Mouse (Mus musculus) forelimb bud, embryonic 11.5 days (tissue): ENCODE results near the gene Tnfrsf13b.

Experiments
- DNase-seq: peaks from one replicate; pipeline ENCODE4 v3.0.0-alpha.2; 2012; ENCODE audit warnings: low read depth, low spot score

The Tnfrsf13b gene

GRCm38 (mm10) chr11:61126606-61127355 lies at the start of gene Tnfrsf13b:
Gene Tnfrsf13b, plus strand, starts transcription at chr11:61126755.
- DNase-seq = no peak

GRCm38 (mm10) chr11:61081624-61082023 lies 44.9 kb upstream of the Tnfrsf13b start:
- DNase-seq = no peak

GRCm38 (mm10) chr11:61090195-61090594 lies 36.4 kb upstream of the Tnfrsf13b start:
- DNase-seq = no peak

- no peak for DNase-seq
These were observed 35.4 kb upstream of the Tnfrsf13b start for GRCm38 (mm10) chr11:61091192-61091591.

GRCm38 (mm10) chr11:61091642-61092262 lies 34.8 kb upstream of the Tnfrsf13b start:
- DNase-seq = peak; percentile 70

- no peak for DNase-seq
These were observed 28.5 kb upstream of the Tnfrsf13b start for GRCm38 (mm10) chr11:61098046-61098445.

- no peak for DNase-seq
These were observed 23.9 kb upstream of the Tnfrsf13b start for GRCm38 (mm10) chr11:61102397-61103339.

GRCm38 (mm10) chr11:61104241-61104901 lies 22.2 kb upstream of the Tnfrsf13b start:
- peak; percentile 95 for DNase-seq

GRCm38 (mm10) chr11:61108911-61109361 lies 17.6 kb upstream of the Tnfrsf13b start:
- no peak for DNase-seq

GRCm38 (mm10) chr11:61109707-61110106 lies 16.8 kb upstream of the Tnfrsf13b start:
- DNase-seq = no peak

GRCm38 (mm10) chr11:61110113-61110512 lies 16.4 kb upstream of the Tnfrsf13b start:
- DNase-seq = no peak

GRCm38 (mm10) chr11:61110928-61111327 lies 15.6 kb upstream of the Tnfrsf13b start:
- no peak for DNase-seq

- no peak for DNase-seq
These were observed 15.1 kb upstream of the Tnfrsf13b start for GRCm38 (mm10) chr11:61111472-61111871.

GRCm38 (mm10) chr11:61112323-61112995 lies 14.1 kb upstream of the Tnfrsf13b start:
- no peak for DNase-seq

- DNase-seq = no peak
These were observed 10.3 kb upstream of the Tnfrsf13b start for GRCm38 (mm10) chr11:61116226-61116625.

GRCm38 (mm10) chr11:61119996-61120583 lies 6.5 kb upstream of the Tnfrsf13b start:
- DNase-seq = no peak

- no peak for DNase-seq
These were observed 4.2 kb upstream of the Tnfrsf13b start for GRCm38 (mm10) chr11:61122283-61122768.

GRCm38 (mm10) chr11:61122769-61123288 lies 3.7 kb upstream of the Tnfrsf13b start:
- DNase-seq = no peak

GRCm38 (mm10) chr11:61123886-61124285 lies 2.7 kb upstream of the Tnfrsf13b start:
- no peak for DNase-seq

GRCm38 (mm10) chr11:61125970-61126369 lies 585 bp upstream of the Tnfrsf13b start:
- no peak for DNase-seq
